Mouse (Mus musculus): ENCODE data around the gene Sh3bp2. TPM values are rescaled to one million over a fixed set of nuclear protein-coding genes. Genes with fewer than 3 reads are reported as not detected.

Gene Sh3bp2
- total RNA-seq (2023): 82.3 and 93.5 TPM in 2 replicates

GRCm38 (mm10) chr5:34525663-34526476 is at the start of gene Sh3bp2:
TSS of gene Sh3bp2 (plus strand) at chr5:34525838.

GRCm38 (mm10) chr5:34513466-34514217 is 12.0 kb upstream of the Sh3bp2 start, which contains the start of gene Tnip2:
TSS of gene Tnip2 (minus strand) at chr5:34513991.

DNA sequence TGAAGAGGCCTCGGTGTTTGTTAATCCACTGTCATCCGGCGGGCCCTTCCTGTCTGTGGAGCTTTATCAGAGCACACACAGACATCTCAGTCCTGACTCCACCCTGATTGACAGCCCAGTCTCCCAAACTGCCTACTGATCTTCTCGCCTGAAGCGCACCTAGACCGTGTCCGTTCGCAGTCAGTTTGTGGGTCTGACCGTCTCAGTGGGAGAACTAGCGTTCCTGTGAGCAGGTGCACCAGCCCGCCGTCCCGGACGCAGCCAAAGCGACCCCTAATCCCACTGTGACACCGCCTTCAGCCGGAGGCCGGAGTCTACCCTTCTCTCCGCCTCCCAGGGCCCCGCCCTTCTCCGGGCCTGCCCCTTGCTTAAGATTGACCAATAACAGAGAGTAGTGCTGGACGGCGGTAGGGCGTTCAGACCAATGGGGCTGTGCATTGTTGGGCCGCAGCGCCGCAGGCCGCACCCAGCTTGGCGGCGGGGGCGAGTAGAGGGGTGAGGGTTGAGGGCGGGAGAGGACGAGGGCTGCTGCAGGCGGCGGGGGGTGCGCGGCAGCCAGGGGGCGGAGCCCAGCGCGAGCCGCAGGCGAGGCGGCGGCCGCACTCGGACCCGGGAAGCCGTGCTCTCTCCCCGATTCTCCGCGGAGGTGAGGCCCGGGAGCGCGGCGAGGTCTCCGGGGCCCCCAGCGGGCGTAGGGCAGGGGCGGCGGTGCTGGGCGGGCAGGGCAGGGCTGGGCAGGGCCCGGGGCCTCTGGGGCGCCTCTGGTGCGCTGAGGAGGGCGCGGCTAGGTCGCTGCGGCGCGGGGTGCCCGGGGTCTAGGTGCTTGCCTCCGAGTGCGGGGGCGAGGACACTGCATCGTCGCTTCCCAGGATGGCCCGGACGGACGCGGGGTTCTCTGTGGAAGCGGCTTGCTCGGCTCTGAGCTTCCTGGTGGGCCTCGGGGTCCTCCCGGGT is 47.9 kb downstream of the Sh3bp2 start, which contains the start of gene Add1:
Gene Add1, plus strand, starts transcription at position 397 of the 954 bp plus-strand sequence.

Other genes starting within 250 kb of the Sh3bp2 start
- gene Zfyve28, start 237.4 kb upstream of the Sh3bp2 start, total RNA-seq (2023): 1.5 and 3.0 TPM in 2 replicates
- not detected in 2 replicates for gene Cfap99, start 237.2 kb upstream of the Sh3bp2 start, total RNA-seq (2023)
- 150 and 201 TPM in 2 replicates for gene Rnf4, start 189.5 kb upstream of the Sh3bp2 start, total RNA-seq (2023)
- gene Fam193a, start 155.9 kb upstream of the Sh3bp2 start, total RNA-seq (2023): 43.1 and 44.6 TPM in 2 replicates
- 15.0 and 18.3 TPM in 2 replicates for gene Tnip2, start 11.8 kb upstream of the Sh3bp2 start, total RNA-seq (2023)
- gene Add1, start 47.8 kb downstream of the Sh3bp2 start, total RNA-seq (2023): 187 and 193 TPM in 2 replicates
- 44.8 and 66.3 TPM in 2 replicates for gene Mfsd10, start 111.4 kb downstream of the Sh3bp2 start, total RNA-seq (2023)
- gene Nop14, start 134.3 kb downstream of the Sh3bp2 start, total RNA-seq (2023): 4.2 and 5.1 TPM in 2 replicates
- gene Grk4, start 134.5 kb downstream of the Sh3bp2 start, total RNA-seq (2023): 2.7 TPM in 2 replicates
- gene Htt, start 235.9 kb downstream of the Sh3bp2 start, total RNA-seq (2023): 20.4 and 31.1 TPM in 2 replicates